Mouse (Mus musculus) adrenal gland, adult 2 months (tissue): ENCODE data around the gene Asgr2. TPM values are rescaled to one million over a fixed set of nuclear protein-coding genes. Genes with fewer than 3 reads are reported as not detected.
"Not testable (repeated sequence)": the region's sequence is repeated elsewhere in the genome, so short reads cannot be mapped to it uniquely, and the experiment has no call there.

Experiments used
- DNase-seq: peaks from one replicate; pipeline ENCODE4 v3.0.0; 2021
- polyA plus RNA-seq: library from polyadenylated mRNA; depleted of rRNA; stranded (reverse); fragments of >200 nt; gene quantifications from 2 replicates; pipeline ENCODE4 v1.2.3, GENCODE M21; 2012; rRNA removed
- total RNA-seq, 2 experiments: library from RNA; stranded (reverse); gene quantifications; 2 replicates each; pipeline ENCODE4 v1.2.3; 2021

Asgr2 gene
- total and polyA plus RNA-seq, 3 experiments: 0.45 to 2.8 (median 2.6) TPM

GRCm38 (mm10) chr11:70084563-70084962, 7.9 kb upstream of the Asgr2 start:
- DNase-seq: no peak

GRCm38 (mm10) chr11:70097396-70097795, 5.0 kb downstream of the Asgr2 start:
- no peak for DNase-seq

- DNase-seq: peak; percentile 27
These were observed 6.7 kb downstream of the Asgr2 start for GRCm38 (mm10) chr11:70099102-70099501.

- DNase-seq: peak; percentile 75
These were observed 7.4 kb downstream of the Asgr2 start for GRCm38 (mm10) chr11:70099809-70100208.

- peak; percentile 68 for DNase-seq
These were observed 11.4 kb downstream of the Asgr2 start for GRCm38 (mm10) chr11:70103701-70104315.

- DNase-seq: no peak
These were observed 14.6 kb downstream of the Asgr2 start for GRCm38 (mm10) chr11:70107085-70107484.

- no peak for DNase-seq
These were observed 17.7 kb downstream of the Asgr2 start for GRCm38 (mm10) chr11:70110146-70110545.

GRCm38 (mm10) chr11:70114562-70114961, 22.1 kb downstream of the Asgr2 start:
- DNase-seq: no peak

- DNase-seq: no peak
These were observed 23.5 kb downstream of the Asgr2 start for GRCm38 (mm10) chr11:70115901-70116300.

- no peak for DNase-seq
These were observed 37.5 kb downstream of the Asgr2 start, which contains the start of gene Mgl2 for GRCm38 (mm10) chr11:70129926-70130379. Mgl2 (plus strand) TSS chr11:70130329.

GRCm38 (mm10) chr11:70135001-70135400, 42.6 kb downstream of the Asgr2 start:
- not testable (repeated sequence) for DNase-seq

GRCm38 (mm10) chr11:70135925-70136324, 43.5 kb downstream of the Asgr2 start:
- DNase-seq: not testable (repeated sequence)

GRCm38 (mm10) chr11:70139171-70139570, 46.7 kb downstream of the Asgr2 start:
- peak; percentile 13 for DNase-seq

- no peak for DNase-seq
These were observed 58.6 kb downstream of the Asgr2 start for GRCm38 (mm10) chr11:70151072-70151471.

Other genes starting within 250 kb of the Asgr2 start
- gene Plscr3, start 246.3 kb upstream of the Asgr2 start, total RNA-seq: 10 to 100 TPM; 50.8 to 53.5 TPM
- gene Plscr3, start 246.3 kb upstream of the Asgr2 start, polyA plus RNA-seq: 224 and 230 TPM in 2 replicates
- under 1 TPM in 1 of 2 experiments, not detected in 1; 0.38 TPM for gene Tnk1, start 233.9 kb upstream of the Asgr2 start, total RNA-seq
- gene Tnk1, start 233.9 kb upstream of the Asgr2 start, polyA plus RNA-seq: 0.17 and 0.91 TPM in 2 replicates
- gene Tmem95, start 214.6 kb upstream of the Asgr2 start, total RNA-seq: not detected
- not detected in 2 replicates for gene Tmem95, start 214.6 kb upstream of the Asgr2 start, polyA plus RNA-seq
- gene Kctd11, start 211.2 kb upstream of the Asgr2 start, total RNA-seq: 1 to 10 TPM; 3.2 to 5.7 TPM
- 4.1 and 4.9 TPM in 2 replicates for gene Kctd11, start 211.2 kb upstream of the Asgr2 start, polyA plus RNA-seq
- gene Acap1, start 197.1 kb upstream of the Asgr2 start, total RNA-seq: under 1 TPM; 0.46 to 0.69 TPM
- gene Acap1, start 197.1 kb upstream of the Asgr2 start, polyA plus RNA-seq: 0.71 and 1.0 TPM in 2 replicates
- under 1 TPM; 0.66 to 0.86 TPM for gene 2810408A11Rik, start 191.7 kb upstream of the Asgr2 start, total RNA-seq
- 0.18 and 0.74 TPM in 2 replicates for gene 2810408A11Rik, start 191.7 kb upstream of the Asgr2 start, polyA plus RNA-seq
- 10 to 100 TPM; 40.6 to 44.2 TPM for gene Neurl4, start 191.6 kb upstream of the Asgr2 start, total RNA-seq
- 38.6 and 47.6 TPM in 2 replicates for gene Neurl4, start 191.6 kb upstream of the Asgr2 start, polyA plus RNA-seq
- gene Gps2, start 178.8 kb upstream of the Asgr2 start, total RNA-seq: 10 to 100 TPM; 44.7 to 61.8 TPM
- 130 and 148 TPM in 2 replicates for gene Gps2, start 178.8 kb upstream of the Asgr2 start, polyA plus RNA-seq
- 100 to 1,000 TPM; 572 to 622 TPM for gene Eif5a, start 170.7 kb upstream of the Asgr2 start, total RNA-seq
- 180 and 225 TPM in 2 replicates for gene Eif5a, start 170.7 kb upstream of the Asgr2 start, polyA plus RNA-seq
- gene Ybx2, start 156.8 kb upstream of the Asgr2 start, total RNA-seq: 10 to 100 TPM; 12.9 to 20.0 TPM
- gene Ybx2, start 156.8 kb upstream of the Asgr2 start, polyA plus RNA-seq: 21.8 and 41.4 TPM in 2 replicates
- gene Slc2a4, start 144.5 kb upstream of the Asgr2 start, total RNA-seq: 100 to 1,000 TPM in 1 of 2 experiments, 10 to 100 TPM in 1; 84.2 to 119 TPM
- 138 and 142 TPM in 2 replicates for gene Slc2a4, start 144.5 kb upstream of the Asgr2 start, polyA plus RNA-seq
- under 1 TPM in 1 of 2 experiments, not detected in 1; 0.78 TPM for gene Cldn7, start 127.9 kb upstream of the Asgr2 start, total RNA-seq
- gene Cldn7, start 127.9 kb upstream of the Asgr2 start, polyA plus RNA-seq: 0.11 and 0.32 TPM in 2 replicates
- 100 to 1,000 TPM; 130 to 136 TPM for gene Ctdnep1, start 111.5 kb upstream of the Asgr2 start, total RNA-seq
- 106 and 117 TPM in 2 replicates for gene Ctdnep1, start 111.5 kb upstream of the Asgr2 start, polyA plus RNA-seq
- gene Elp5, start 110.1 kb upstream of the Asgr2 start, total RNA-seq: 10 to 100 TPM; 61.9 to 91.9 TPM
- 45.0 and 45.6 TPM in 2 replicates for gene Elp5, start 110.1 kb upstream of the Asgr2 start, polyA plus RNA-seq
- gene Gabarap, start 101.5 kb upstream of the Asgr2 start, total RNA-seq: 100 to 1,000 TPM; 487 to 580 TPM
- gene Gabarap, start 101.5 kb upstream of the Asgr2 start, polyA plus RNA-seq: 226 and 315 TPM in 2 replicates
- 10 to 100 TPM; 52.2 to 57.6 TPM for gene Phf23, start 96.9 kb upstream of the Asgr2 start, total RNA-seq
- 9.7 and 19.0 TPM in 2 replicates for gene Phf23, start 96.9 kb upstream of the Asgr2 start, polyA plus RNA-seq
- gene Dvl2, start 92.0 kb upstream of the Asgr2 start, total RNA-seq: 10 to 100 TPM; 11.2 to 12.2 TPM
- 20.2 and 22.2 TPM in 2 replicates for gene Dvl2, start 92.0 kb upstream of the Asgr2 start, polyA plus RNA-seq
- gene Acadvl, start 77.2 kb upstream of the Asgr2 start, total RNA-seq: 100 to 1,000 TPM; 426 to 754 TPM
- gene Acadvl, start 77.2 kb upstream of the Asgr2 start, polyA plus RNA-seq: 171 and 186 TPM in 2 replicates
- gene Dlg4, start 75.7 kb upstream of the Asgr2 start, total RNA-seq: 10 to 100 TPM; 22.9 to 32.4 TPM
- gene Dlg4, start 75.7 kb upstream of the Asgr2 start, polyA plus RNA-seq: 21.7 and 22.1 TPM in 2 replicates
- 1 to 10 TPM in 1 of 2 experiments, not detected in 1; 1.7 TPM for gene Asgr1, start 38.6 kb upstream of the Asgr2 start, total RNA-seq
- 0.08 TPM in 1 of 2 replicates, not detected in the other for gene Asgr1, start 38.6 kb upstream of the Asgr2 start, polyA plus RNA-seq
- 1 to 10 TPM; 3.5 to 8.1 TPM for gene Mgl2, start 37.7 kb downstream of the Asgr2 start, total RNA-seq
- gene Mgl2, start 37.7 kb downstream of the Asgr2 start, polyA plus RNA-seq: 2.2 and 2.3 TPM in 2 replicates
- 1 to 10 TPM; 1.9 to 6.1 TPM for gene Clec10a, start 63.6 kb downstream of the Asgr2 start, total RNA-seq
- gene Clec10a, start 63.6 kb downstream of the Asgr2 start, polyA plus RNA-seq: 1.2 and 1.7 TPM in 2 replicates
- gene Slc16a11, start 120.1 kb downstream of the Asgr2 start, total RNA-seq: under 1 TPM in 1 of 2 experiments, not detected in 1; 0.73 TPM
- gene Slc16a11, start 120.1 kb downstream of the Asgr2 start, polyA plus RNA-seq: 0.68 and 2.4 TPM in 2 replicates
- gene Slc16a13, start 128.4 kb downstream of the Asgr2 start, total RNA-seq: 1 to 10 TPM; 2.7 to 3.7 TPM
- 5.0 and 5.6 TPM in 2 replicates for gene Slc16a13, start 128.4 kb downstream of the Asgr2 start, polyA plus RNA-seq
- gene Bcl6b, start 137.2 kb downstream of the Asgr2 start, total RNA-seq: 10 to 100 TPM in 1 of 2 experiments, 1 to 10 TPM in 1; 8.6 to 11.3 TPM
- gene Bcl6b, start 137.2 kb downstream of the Asgr2 start, polyA plus RNA-seq: 25.3 and 27.8 TPM in 2 replicates
- gene 0610010K14Rik, start 145.3 kb downstream of the Asgr2 start, total RNA-seq: 10 to 100 TPM; 44.7 to 52.1 TPM
- gene 0610010K14Rik, start 145.3 kb downstream of the Asgr2 start, polyA plus RNA-seq: 54.7 and 56.2 TPM in 2 replicates
- 1 to 10 TPM; 3.2 to 6.2 TPM for gene Gm21988, start 147.2 kb downstream of the Asgr2 start, total RNA-seq
- gene Gm21988, start 147.2 kb downstream of the Asgr2 start, polyA plus RNA-seq: 6.9 and 7.8 TPM in 2 replicates
- 100 to 1,000 TPM; 220 to 243 TPM for gene Rnasek, start 147.2 kb downstream of the Asgr2 start, total RNA-seq
- 332 and 351 TPM in 2 replicates for gene Rnasek, start 147.2 kb downstream of the Asgr2 start, polyA plus RNA-seq
- gene Alox12, start 162.7 kb downstream of the Asgr2 start, total RNA-seq: 1 to 10 TPM; 1.3 to 1.6 TPM
- gene Alox12, start 162.7 kb downstream of the Asgr2 start, polyA plus RNA-seq: 1.7 and 1.8 TPM in 2 replicates
- not detected for gene Alox12e, start 230.0 kb downstream of the Asgr2 start, total RNA-seq
- gene Alox12e, start 230.0 kb downstream of the Asgr2 start, polyA plus RNA-seq: 0.06 TPM in 1 of 2 replicates, not detected in the other